Mouse (Mus musculus) cerebellum, adult 2 months (tissue): ENCODE data around the gene Dkk3.
A peak's percentile ranks its signal among the peaks of the same experiment; 100 is the strongest.

Experiments
- CTCF ChIP-seq: fragments of 200-500 bp; IDR thresholded peaks from 2 replicates; pipeline ENCODE4 v1.5.1; 2011; ENCODE audit warnings: low read depth, mild to moderate bottlenecking, control low read depth, low read length, moderate library complexity, borderline replicate concordance; ENCODE audit not compliant: insufficient read depth
- POLR2A ChIP-seq: fragments of 200-500 bp; IDR thresholded peaks from 2 replicates; pipeline ENCODE4 v1.6.1; 2011; ENCODE audit warnings: low read length, control low read depth, borderline replicate concordance; ENCODE audit not compliant: insufficient read depth

DNA sequence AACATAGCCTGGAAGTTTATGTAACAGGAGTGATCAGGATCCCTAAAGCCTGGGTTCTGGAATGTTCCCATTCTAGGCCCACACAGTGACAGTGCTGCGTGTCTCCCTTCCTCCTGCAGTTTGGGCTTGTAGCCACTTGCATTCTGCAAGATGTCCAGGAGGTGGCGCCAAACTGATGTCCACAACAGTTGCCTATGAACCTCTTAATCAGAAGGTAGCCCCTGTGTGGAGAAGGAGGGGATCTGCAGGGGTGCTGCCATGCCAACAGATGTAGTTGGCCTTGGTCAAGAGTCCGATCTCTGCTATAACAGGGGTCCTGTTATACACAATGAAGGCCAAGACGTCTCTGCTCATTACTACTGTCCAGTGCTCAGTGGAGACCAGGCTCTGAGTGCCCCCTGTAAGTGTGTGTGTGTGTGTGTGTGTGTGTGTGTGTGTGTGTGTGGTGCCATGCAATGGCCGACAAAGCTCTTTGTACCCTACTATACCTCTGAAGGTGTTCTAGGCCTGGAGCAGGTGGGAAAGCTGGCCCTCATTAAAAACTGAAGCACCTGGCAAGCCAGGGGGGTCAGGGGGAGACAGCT lies 24.5 kb upstream of the Dkk3 start:
- TF ChIP-seq POLR2A = no peak
- peak; percentile 99 for TF ChIP-seq CTCF
